Mouse (Mus musculus): Measurements from ENCODE around the gene Tas2r124. TPM values are rescaled to one million over a fixed set of nuclear protein-coding genes. Genes with fewer than 3 reads are reported as not detected.

The Tas2r124 gene
- not detected in 2 replicates for polyA plus RNA-seq (2012; ENCODE audit: insufficient read depth, insufficient read length, missing spikeins)

DNA sequence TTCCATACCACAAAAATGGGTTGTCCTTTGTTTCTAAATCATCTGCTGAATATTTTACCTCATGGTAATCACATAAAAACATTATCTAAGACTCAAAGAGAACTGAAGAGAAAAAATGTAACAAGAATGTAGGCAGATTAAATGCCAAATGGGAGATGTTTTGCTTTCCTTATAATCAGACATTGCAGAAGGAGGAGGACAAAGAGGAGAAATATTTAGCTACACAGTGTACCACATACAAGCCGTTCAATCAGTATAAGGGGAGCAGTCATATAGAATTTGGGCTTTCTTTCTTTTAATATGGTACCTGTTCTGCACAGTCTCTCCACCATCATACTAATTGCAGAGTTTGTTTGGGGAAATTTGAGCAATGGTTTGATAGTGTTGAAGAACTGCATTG lies at the start of gene Tas2r124:
Gene Tas2r124, plus strand, starts transcription at position 301 of the 400 bp plus-strand sequence.
- no peak within 1 kb of the TSS for H3K27ac ChIP-seq (replicated peaks; ENCODE audit: low read depth, low read length)
- H3K4me3 ChIP-seq (ENCODE audit: insufficient read depth, low read depth, low read length): no peak within 1 kb of the TSS
- no peaks in the 10 kb centered on the region for H3K4me1 ChIP-seq (ENCODE audit: control insufficient read depth, insufficient read depth, insufficient read length, low read length)

DNA sequence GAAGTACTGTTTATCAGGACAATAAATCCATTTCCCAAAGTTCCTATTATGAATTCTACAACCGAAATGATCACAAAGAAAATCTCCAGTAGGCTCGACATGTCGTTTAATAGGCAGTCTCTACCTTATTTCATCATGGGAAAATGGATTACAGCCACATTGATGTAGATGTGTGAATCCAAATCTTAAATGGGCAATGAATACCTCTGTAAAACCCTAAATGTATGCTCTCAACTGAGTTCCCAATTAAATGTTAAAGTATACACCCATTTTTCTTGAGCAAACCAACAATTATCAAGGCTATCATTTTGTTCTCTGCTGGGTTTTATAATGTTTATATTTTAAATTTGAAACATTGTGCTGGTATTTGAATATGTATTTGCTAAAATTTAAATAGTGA lies 42.7 kb upstream of the Tas2r124 start, which contains the start of gene Tas2r122:
Gene Tas2r122, minus strand, starts transcription at position 101 of the 400 bp plus-strand sequence.
- Histone ChIP-seq H3K4me3 (ENCODE audit: insufficient read depth, low read depth, low read length) (no peak within 1 kb of the TSS), H3K4me1 (ENCODE audit: control insufficient read depth, insufficient read depth, insufficient read length, low read length) (no peaks in the 10 kb centered on the region), H3K27ac (replicated peaks; ENCODE audit: low read depth, low read length) (no peak within 1 kb of the TSS)

DNA sequence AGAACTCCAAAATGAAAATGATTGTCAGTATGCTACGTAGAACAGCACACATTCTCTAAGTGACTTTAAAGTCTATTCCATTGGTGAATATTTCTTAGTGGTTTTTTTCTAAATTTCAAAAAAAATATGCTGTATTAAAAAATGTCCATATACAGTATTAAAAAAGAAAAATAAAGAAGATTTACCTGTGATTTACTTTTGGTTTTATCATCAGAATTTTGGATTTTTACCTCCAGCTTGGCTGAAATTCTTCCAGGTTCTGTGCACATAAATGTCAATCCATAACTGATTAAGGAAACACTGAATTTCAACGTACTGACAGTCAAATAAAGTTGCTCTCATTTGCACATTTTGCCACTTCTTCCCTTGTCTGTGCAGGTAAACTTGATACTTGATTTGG lies 16.6 kb upstream of the Tas2r124 start, which contains the start of gene Tas2r115:
Gene Tas2r115, minus strand, starts transcription at position 101 of the 400 bp plus-strand sequence.
- H3K27ac ChIP-seq (replicated peaks; ENCODE audit: low read depth, low read length): no peak within 1 kb of the TSS
- no peaks in the 10 kb centered on the region for H3K4me1 ChIP-seq (ENCODE audit: control insufficient read depth, insufficient read depth, insufficient read length, low read length)
- H3K4me3 ChIP-seq (ENCODE audit: insufficient read depth, low read depth, low read length): no peak within 1 kb of the TSS

DNA sequence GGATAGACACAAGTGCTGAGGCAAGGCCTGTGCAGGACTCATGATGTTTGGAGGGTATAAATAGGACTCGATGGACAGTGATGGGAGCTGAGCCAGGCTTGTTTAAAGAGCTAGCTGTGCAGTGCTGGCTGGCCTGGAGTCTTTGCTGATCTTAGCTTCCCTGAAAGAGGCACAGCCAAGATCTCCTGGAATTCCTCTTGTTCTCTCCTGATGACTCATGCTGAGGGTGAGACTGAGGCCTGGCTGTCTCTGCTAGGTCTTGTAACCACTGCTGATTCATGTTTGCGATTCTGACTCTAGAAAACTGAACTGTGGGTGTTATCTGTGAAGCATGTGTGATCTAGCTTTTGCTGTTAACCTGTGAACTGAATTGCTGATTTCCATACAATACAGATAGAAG lies 4.3 kb upstream of the Tas2r124 start:
- Histone ChIP-seq H3K4me1 (ENCODE audit: control insufficient read depth, insufficient read depth, insufficient read length, low read length) (no peaks in the 10 kb centered on the region), H3K27ac (replicated peaks; ENCODE audit: low read depth, low read length) (no peak overlapping the region), H3K4me3 (ENCODE audit: insufficient read depth, low read depth, low read length) (no peak overlapping the region)

DNA sequence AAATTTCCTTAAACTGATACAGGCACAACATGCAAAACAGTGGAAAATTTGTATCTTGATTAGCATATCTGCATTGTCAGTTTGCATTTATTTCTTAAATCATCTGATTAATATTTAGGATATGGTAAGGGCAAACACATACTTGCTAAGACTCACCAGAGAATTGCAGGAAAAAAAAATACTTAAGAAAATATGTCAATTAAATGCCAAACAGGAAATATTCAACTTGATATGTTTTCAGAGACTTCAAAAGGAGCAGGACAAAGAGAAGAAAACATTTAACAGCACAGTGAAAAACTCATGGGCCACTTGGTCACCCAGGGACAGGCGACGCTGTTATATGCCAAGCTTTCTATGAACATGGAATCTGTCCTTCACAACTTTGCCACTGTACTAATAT lies 7.3 kb downstream of the Tas2r124 start, which contains the start of gene Tas2r102:
Gene Tas2r102, plus strand, starts transcription at position 301 of the 400 bp plus-strand sequence.
- Histone ChIP-seq H3K4me1 (ENCODE audit: control insufficient read depth, insufficient read depth, insufficient read length, low read length) (no peaks in the 10 kb centered on the region), H3K4me3 (ENCODE audit: insufficient read depth, low read depth, low read length) (no peak within 1 kb of the TSS), H3K27ac (replicated peaks; ENCODE audit: low read depth, low read length) (no peak within 1 kb of the TSS)

DNA sequence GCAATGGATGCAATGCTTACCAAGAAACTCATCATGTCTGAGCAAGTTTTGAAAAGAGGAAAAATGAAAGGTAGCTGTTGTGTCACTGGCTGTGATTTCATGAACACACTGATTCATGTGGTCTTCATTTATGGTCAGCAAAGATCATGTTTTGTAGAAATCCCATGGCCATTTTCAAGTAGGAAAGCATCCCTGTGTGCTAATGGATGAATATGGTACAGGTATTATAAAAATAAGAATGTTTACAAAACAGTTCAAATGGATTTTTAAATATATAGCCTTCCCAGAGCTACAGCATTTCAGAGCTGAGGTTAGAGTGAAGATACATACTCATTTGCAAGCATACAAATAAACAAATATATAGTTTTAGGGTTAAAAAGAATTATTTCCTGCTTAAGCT lies 23.5 kb downstream of the Tas2r124 start, which contains the start of gene Tas2r136:
Gene Tas2r136, minus strand, starts transcription at position 101 of the 400 bp plus-strand sequence.
- Histone ChIP-seq H3K27ac (replicated peaks; ENCODE audit: low read depth, low read length) (no peak within 1 kb of the TSS), H3K4me3 (ENCODE audit: insufficient read depth, low read depth, low read length) (no peak within 1 kb of the TSS), H3K4me1 (ENCODE audit: control insufficient read depth, insufficient read depth, insufficient read length, low read length) (no peaks in the 10 kb centered on the region)

DNA sequence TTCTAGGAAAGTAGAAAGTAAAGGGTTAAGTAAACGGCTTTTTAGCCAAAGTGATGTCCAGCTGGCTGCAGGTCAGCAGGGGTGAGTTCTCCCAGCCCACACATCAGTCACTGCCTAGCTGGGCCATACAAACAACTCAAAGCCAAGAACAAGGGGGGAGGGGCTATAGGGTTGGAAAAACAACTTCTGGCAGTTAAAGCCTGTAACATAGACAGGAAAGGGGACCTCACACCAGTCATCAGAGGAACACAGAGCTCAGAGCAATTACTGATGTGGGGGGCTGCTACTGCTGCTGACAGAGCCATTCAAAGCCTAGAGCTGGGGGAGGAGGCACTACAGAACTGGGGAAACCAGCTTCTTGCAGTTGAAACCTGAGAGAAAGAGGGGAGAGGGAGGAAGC lies 40.9 kb downstream of the Tas2r124 start:
- Histone ChIP-seq H3K4me1 (ENCODE audit: control insufficient read depth, insufficient read depth, insufficient read length, low read length) (no peaks in the 10 kb centered on the region), H3K4me3 (ENCODE audit: insufficient read depth, low read depth, low read length) (no peak overlapping the region), H3K27ac (replicated peaks; ENCODE audit: low read depth, low read length) (no peak overlapping the region)

DNA sequence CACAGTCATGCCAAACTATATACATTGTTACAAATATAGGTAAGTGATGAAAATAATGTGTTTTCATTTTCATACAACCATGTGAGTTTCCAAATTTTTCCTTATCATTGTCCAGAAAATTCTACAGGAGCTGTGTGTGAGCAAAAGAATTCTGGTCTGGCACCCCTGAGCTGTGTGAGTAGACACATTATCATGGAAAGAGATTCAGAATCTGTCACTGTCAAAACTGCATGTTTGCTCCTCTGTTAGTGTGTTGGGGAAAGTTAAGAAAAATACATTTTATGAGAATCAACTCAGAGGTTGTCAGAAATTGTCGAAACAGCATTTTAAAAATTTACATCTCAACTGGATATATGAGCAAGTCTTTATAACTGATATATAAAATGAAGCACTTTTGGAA lies 48.0 kb downstream of the Tas2r124 start, which contains the start of gene Tas2r117:
Gene Tas2r117, plus strand, starts transcription at position 301 of the 400 bp plus-strand sequence.
- H3K27ac ChIP-seq (replicated peaks; ENCODE audit: low read depth, low read length): no peak within 1 kb of the TSS
- H3K4me3 ChIP-seq (ENCODE audit: insufficient read depth, low read depth, low read length): no peak within 1 kb of the TSS
- no peaks in the 10 kb centered on the region for H3K4me1 ChIP-seq (ENCODE audit: control insufficient read depth, insufficient read depth, insufficient read length, low read length)

Other genes with a start within 250 kb of the Tas2r124 start
- gene Prh1, start 184.9 kb upstream of the Tas2r124 start, polyA plus RNA-seq (2012; ENCODE audit: insufficient read depth, insufficient read length, missing spikeins): not detected in 2 replicates
- not detected in 2 replicates for gene Prp2, start 158.8 kb upstream of the Tas2r124 start, polyA plus RNA-seq (2012; ENCODE audit: insufficient read depth, insufficient read length, missing spikeins)
- gene A630073D07Rik, start 103.2 kb upstream of the Tas2r124 start, polyA plus RNA-seq (2012; ENCODE audit: insufficient read depth, insufficient read length, missing spikeins): not detected in 2 replicates
- not detected in 2 replicates for gene Tas2r120, start 97.8 kb upstream of the Tas2r124 start, polyA plus RNA-seq (2012; ENCODE audit: insufficient read depth, insufficient read length, missing spikeins)
- not detected in 2 replicates for gene Tas2r121, start 53.7 kb upstream of the Tas2r124 start, polyA plus RNA-seq (2012; ENCODE audit: insufficient read depth, insufficient read length, missing spikeins)
- not detected in 2 replicates for gene Tas2r122, start 42.8 kb upstream of the Tas2r124 start, polyA plus RNA-seq (2012; ENCODE audit: insufficient read depth, insufficient read length, missing spikeins)
- gene Tas2r115, start 16.7 kb upstream of the Tas2r124 start, polyA plus RNA-seq (2012; ENCODE audit: insufficient read depth, insufficient read length, missing spikeins): not detected in 2 replicates
- not detected in 2 replicates for gene Tas2r102, start 7.4 kb downstream of the Tas2r124 start, polyA plus RNA-seq (2012; ENCODE audit: insufficient read depth, insufficient read length, missing spikeins)
- not detected in 2 replicates for gene Tas2r136, start 23.4 kb downstream of the Tas2r124 start, polyA plus RNA-seq (2012; ENCODE audit: insufficient read depth, insufficient read length, missing spikeins)
- gene Tas2r117, start 48.1 kb downstream of the Tas2r124 start, polyA plus RNA-seq (2012; ENCODE audit: insufficient read depth, insufficient read length, missing spikeins): not detected in 2 replicates
- not detected in 2 replicates for gene Tas2r123, start 92.4 kb downstream of the Tas2r124 start, polyA plus RNA-seq (2012; ENCODE audit: insufficient read depth, insufficient read length, missing spikeins)
- gene Tas2r116, start 100.7 kb downstream of the Tas2r124 start, polyA plus RNA-seq (2012; ENCODE audit: insufficient read depth, insufficient read length, missing spikeins): not detected in 2 replicates
- gene Tas2r110, start 113.3 kb downstream of the Tas2r124 start, polyA plus RNA-seq (2012; ENCODE audit: insufficient read depth, insufficient read length, missing spikeins): not detected in 2 replicates
- gene Tas2r113, start 138.3 kb downstream of the Tas2r124 start, polyA plus RNA-seq (2012; ENCODE audit: insufficient read depth, insufficient read length, missing spikeins): not detected in 2 replicates
- gene Tas2r125, start 154.9 kb downstream of the Tas2r124 start, polyA plus RNA-seq (2012; ENCODE audit: insufficient read depth, insufficient read length, missing spikeins): not detected in 2 replicates
- gene Tas2r129, start 196.4 kb downstream of the Tas2r124 start, polyA plus RNA-seq (2012; ENCODE audit: insufficient read depth, insufficient read length, missing spikeins): not detected in 2 replicates
- not detected in 2 replicates for gene Tas2r131, start 203.2 kb downstream of the Tas2r124 start, polyA plus RNA-seq (2012; ENCODE audit: insufficient read depth, insufficient read length, missing spikeins)
- not detected in 2 replicates for gene Tas2r109, start 226.2 kb downstream of the Tas2r124 start, polyA plus RNA-seq (2012; ENCODE audit: insufficient read depth, insufficient read length, missing spikeins)